In the genomic region with DNA sequence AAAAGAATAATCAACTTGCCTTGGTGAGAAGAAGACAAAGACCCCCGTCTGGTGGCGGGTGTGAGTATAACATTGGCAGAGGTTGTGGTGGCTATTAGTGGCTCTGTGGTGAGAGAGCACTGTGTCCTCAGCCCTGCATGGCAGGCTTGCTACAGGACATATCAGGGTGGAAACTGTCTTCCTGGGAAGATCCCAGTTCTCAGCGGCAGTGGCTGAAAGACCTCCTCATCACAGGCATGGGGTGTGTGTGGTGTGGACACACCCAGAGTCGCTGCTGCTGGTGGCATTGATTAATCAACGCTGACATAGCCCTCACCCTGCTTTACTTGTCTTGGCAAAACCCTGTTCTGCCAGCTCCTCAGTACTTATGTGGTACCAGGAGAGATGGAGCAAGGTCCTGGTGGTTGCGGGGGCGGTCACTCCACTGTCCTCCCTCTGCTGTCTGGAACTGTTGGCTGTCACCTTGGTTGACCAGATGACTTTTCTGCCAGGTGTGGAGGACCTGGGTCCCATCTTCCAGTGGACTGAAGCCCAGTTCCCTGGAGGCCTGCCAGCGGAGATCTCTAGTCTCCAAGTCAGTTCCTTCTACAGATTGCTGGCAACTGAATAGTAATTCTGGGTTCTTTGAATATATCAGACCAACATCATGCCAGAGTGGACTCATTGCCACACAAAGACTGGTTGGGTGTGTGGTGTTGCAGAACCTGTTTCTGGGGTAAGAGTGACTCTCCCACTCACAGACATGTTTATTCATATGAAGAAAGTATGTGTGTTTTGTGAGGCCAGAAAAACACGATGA, we compare ENCODE assay signal across 9 mouse cellular contexts. TPM values are rescaled to one million over a fixed set of nuclear protein-coding genes. Genes with fewer than 3 reads are reported as not detected.
DNase-seq lines count a peak whose midpoint lies in the region; ATAC-seq lines count a peak whose summit lies in the region.
"Had no signal": no experiment of that assay in that cellular context is flagged by ENCODE, and none has a peak within 500 bp of the region (broad histone marks: within the 10 kb centered on the region; RNA-seq: fewer than 3 reads in every experiment).

No protein-coding gene starts in this region.

- H3K27me3 ChIP-seq in kidney, embryonic 15.5 days, result no peaks in the 10 kb centered on the region
- H3K27me3 ChIP-seq in kidney, embryonic 14.5 days (ENCODE audit: control insufficient read depth, insufficient read depth, low read length), result no peaks in the 10 kb centered on the region
- no peaks in the 10 kb centered on the region for H3K27me3 ChIP-seq in liver, embryonic 11.5 days (replicated peaks; ENCODE audit: control insufficient read depth, insufficient read depth, low read length)
- H3K27me3 ChIP-seq: embryonic facial prominence, embryonic 12.5 days had no signal

- no peak overlapping the region for H3K4me2 ChIP-seq in kidney, embryonic 15.5 days
- H3K4me2 ChIP-seq in kidney, embryonic 14.5 days (replicated peaks; ENCODE audit: low read depth, low read length), result no peak overlapping the region
- H3K4me2 ChIP-seq in liver, embryonic 11.5 days, result no peak overlapping the region
- H3K4me2 ChIP-seq: embryonic facial prominence, embryonic 12.5 days had no signal

- peak; percentile 48 for DNase-seq in 416B (ENCODE audit: low read depth)
- peak; percentile 49 for DNase-seq in Muller cell, postnatal 12 days (ENCODE audit: inconsistent ontology term)
- no peak for DNase-seq in liver, embryonic 11.5 days (ENCODE audit: low spot score)
- DNase-seq in right cerebral cortex, postnatal 36 days (ENCODE audit: low spot score in 2 of 2), result no peak
- DNase-seq in neural tube, embryonic 10.5 days (ENCODE audit: extremely low spot score, low spot score), result no peak
- no peak for DNase-seq in right cerebral cortex, postnatal 25 days

- no peak overlapping the region for H3K4me3 ChIP-seq in kidney, embryonic 15.5 days (replicated peaks)
- H3K4me3 ChIP-seq in kidney, embryonic 14.5 days (ENCODE audit: low read length), result no peak overlapping the region
- H3K4me3 ChIP-seq in liver, embryonic 11.5 days (ENCODE audit: low read depth, low read length), result no peak overlapping the region
- H3K4me3 ChIP-seq: embryonic facial prominence, embryonic 12.5 days had no signal

- no peak overlapping the region for H3K9ac ChIP-seq in kidney, embryonic 15.5 days
- no peak overlapping the region for H3K9ac ChIP-seq in kidney, embryonic 14.5 days (ENCODE audit: low read depth, low read length)
- H3K9ac ChIP-seq in liver, embryonic 11.5 days (ENCODE audit: low read depth, low read length), result no peak overlapping the region
- H3K9ac ChIP-seq: embryonic facial prominence, embryonic 12.5 days had no signal

- ATAC-seq in kidney, embryonic 15.5 days (replicated peaks; ENCODE audit: low FRiP score), result no peak
- ATAC-seq in kidney, embryonic 14.5 days (ENCODE audit: low FRiP score, low TSS enrichment), result no peak
- ATAC-seq in liver, embryonic 11.5 days (replicated peaks; ENCODE audit: low FRiP score), result peak; percentile 44

- H3K4me1 ChIP-seq in kidney, embryonic 15.5 days, result peaks cover 89% of the 10 kb centered on the region
- peaks cover 73% of the 10 kb centered on the region for H3K4me1 ChIP-seq in kidney, embryonic 14.5 days (ENCODE audit: control insufficient read depth, insufficient read depth, low read length)
- H3K4me1 ChIP-seq in liver, embryonic 11.5 days (replicated peaks; ENCODE audit: control insufficient read depth, insufficient read depth, low read length), result peaks cover 55% of the 10 kb centered on the region

- 82% methylated on average over 9 of the region's 9 CpGs for WGBS in kidney, embryonic 15.5 days
- 86% methylated on average over 9 of the region's 9 CpGs for WGBS in kidney, embryonic 14.5 days
- WGBS in liver, embryonic 11.5 days, result 67% methylated on average over 9 of the region's 9 CpGs

- H3K36me3 ChIP-seq in kidney, embryonic 15.5 days, result no peaks in the 10 kb centered on the region
- no peaks in the 10 kb centered on the region for H3K36me3 ChIP-seq in kidney, embryonic 14.5 days (ENCODE audit: control insufficient read depth, insufficient read depth, low read length)
- no peaks in the 10 kb centered on the region; the same call in 1 of the 2 replicates for H3K36me3 ChIP-seq in liver, embryonic 11.5 days (ENCODE audit: control insufficient read depth, insufficient read depth, low read length)
- H3K36me3 ChIP-seq: embryonic facial prominence, embryonic 12.5 days had no signal

- H3K27ac ChIP-seq in kidney, embryonic 15.5 days, result 0 out of 2 replicates have a peak overlapping the region, but pooled peaks have one; percentile 28
- no peak overlapping the region for H3K27ac ChIP-seq in kidney, embryonic 14.5 days (ENCODE audit: low read depth, low read length)
- no peak overlapping the region for H3K27ac ChIP-seq in liver, embryonic 11.5 days (ENCODE audit: low read depth, low read length)
- H3K27ac ChIP-seq: embryonic facial prominence, embryonic 12.5 days had no signal

- H3K9me3 ChIP-seq in kidney, embryonic 15.5 days (replicated peaks), result no peaks in the 10 kb centered on the region
- H3K9me3 ChIP-seq in kidney, embryonic 14.5 days (ENCODE audit: control insufficient read depth, low read length), result no peaks in the 10 kb centered on the region
- no peaks in the 10 kb centered on the region for H3K9me3 ChIP-seq in liver, embryonic 11.5 days (ENCODE audit: control insufficient read depth, low read length)
- H3K9me3 ChIP-seq: embryonic facial prominence, embryonic 12.5 days had no signal

RNA-seq across cellular contexts. Expression of a gene that starts 7.3 kb away (rescaled TPM):
- 33.1 and 33.8 TPM in 2 replicates for polyA plus RNA-seq in kidney, embryonic 15.5 days (2015; fragmentation: Nextera tagmentation; extraction: Ambion mirVana)
- polyA plus RNA-seq in kidney, embryonic 14.5 days (2014; fragmentation: Nextera tagmentation; extraction: Ambion mirVana), result 34.4 and 42.7 TPM in 2 replicates
- polyA plus RNA-seq in liver, embryonic 11.5 days (2014; fragmentation: Nextera tagmentation; extraction: Ambion mirVana), result 17.2 and 18.4 TPM in 2 replicates

Comparison
In these comparisons a context has a peak if more than half of its experiments do, and no peak if none do; other contexts are left out.
1. DNase-seq: peak in 416B (single experiment) and Muller cell, postnatal 12 days (single experiment); none in liver, embryonic 11.5 days (single experiment), right cerebral cortex, postnatal 36 days (0 of 2), neural tube, embryonic 10.5 days (single experiment) and right cerebral cortex, postnatal 25 days (single experiment).